9 mouse cellular contexts compared by ENCODE assay signal in the genomic region with DNA sequence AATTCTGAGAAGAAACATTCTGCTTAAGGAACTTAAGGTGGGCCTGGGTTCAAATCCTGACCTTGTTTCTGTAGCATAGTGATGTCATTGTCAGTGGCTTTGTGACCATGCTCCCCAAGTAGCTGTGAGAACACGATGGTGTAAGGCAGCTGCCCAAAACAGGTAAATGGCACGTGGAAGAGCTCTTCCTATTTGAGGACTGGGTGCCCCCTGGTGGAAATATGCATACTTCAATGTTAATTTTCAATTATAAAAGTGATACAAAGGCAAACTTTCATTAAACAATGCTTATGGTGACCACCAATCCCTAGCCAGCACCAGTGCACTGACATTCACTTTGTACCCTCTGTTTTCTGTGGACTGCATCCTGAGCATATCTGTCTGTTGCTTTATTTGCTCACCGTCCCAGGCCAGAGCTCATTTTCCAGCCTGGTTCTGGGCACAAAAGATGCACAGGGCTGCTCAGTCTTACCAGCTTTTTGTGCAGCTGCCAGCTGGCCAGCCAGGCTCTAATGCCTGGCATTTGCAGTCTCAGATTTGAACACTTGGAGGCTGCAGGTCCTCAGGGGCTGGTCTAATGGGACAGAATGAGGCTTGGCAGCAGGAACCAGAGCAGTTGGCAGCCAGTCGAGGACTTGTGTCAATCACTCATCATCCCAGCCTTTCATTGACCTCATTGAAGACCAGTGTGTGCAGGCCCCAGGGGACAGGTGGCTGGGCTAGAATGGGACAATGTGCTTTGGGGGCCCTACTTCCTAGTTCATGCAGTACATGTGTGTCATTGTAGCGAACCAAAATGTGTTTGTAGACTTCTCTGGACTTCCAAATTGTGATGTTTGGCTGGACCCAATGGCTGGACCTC. TPM values are rescaled to one million over a fixed set of nuclear protein-coding genes. Genes with fewer than 3 reads are reported as not detected.
DNase-seq lines count a peak whose midpoint lies in the region; ATAC-seq and TF ChIP-seq lines count a peak whose summit lies in the region.
"Had no signal": no experiment of that assay in that cellular context is flagged by ENCODE, and none has a peak within 500 bp of the region (broad histone marks: within the 10 kb centered on the region; RNA-seq: fewer than 3 reads in every experiment).

No protein-coding gene starts in this region.

- peak; percentile 43 for TF ChIP-seq CTCF in kidney, adult 2 months (conservative IDR thresholded peaks at IDR 0.05; ENCODE audit: insufficient read depth, insufficient read length, low read depth, low read length)
- peak; percentile 33 to 58; a peak in 3 of 4 replicates for TF ChIP-seq CTCF in CH12.LX (conservative IDR thresholded peaks at IDR 0.05 in 1 of 2, IDR thresholded peaks at IDR 0.05 in 1 of 2; ENCODE audit: low read depth in 2 of 2, low read length in 2 of 2)
- TF ChIP-seq CTCF in midbrain, postnatal 0 days (IDR thresholded peaks at IDR 0.05) = peak; percentile 70

- peak; percentile 49 for TF ChIP-seq RAD21 in CH12.LX (IDR thresholded peaks at IDR 0.05; ENCODE audit: low read depth, low read length)

- TF ChIP-seq EP300 in CH12.LX (IDR thresholded peaks at IDR 0.05; ENCODE audit: low read length) = no peak

- ATAC-seq in common myeloid progenitor, adult 5-6 weeks (replicated peaks; ENCODE audit: low read depth, poor library complexity, severe bottlenecking) = peak; percentile 66
- ATAC-seq in midbrain, postnatal 0 days (ENCODE audit: low FRiP score) = peak; percentile 25; the same call in 1 of the 2 replicates

- H3K4me1 ChIP-seq in kidney, adult 2 months (ENCODE audit: control insufficient read depth, insufficient read depth, low read length) = no peaks in the 10 kb centered on the region
- H3K4me1 ChIP-seq in CH12.LX (ENCODE audit: control insufficient read depth in 1 of 2, insufficient read depth in 2 of 2) = no peaks in the 10 kb centered on the region
- H3K4me1 ChIP-seq in midbrain, postnatal 0 days (ENCODE audit: insufficient read depth, low read length) = no peaks in the 10 kb centered on the region
- H3K4me1 ChIP-seq: neural tube, embryonic 12.5 days had no signal

- H3K27me3 ChIP-seq in kidney, adult 2 months (replicated peaks; ENCODE audit: control insufficient read depth, insufficient read depth, low read length) = no peaks in the 10 kb centered on the region
- peaks cover 28% of the 10 kb centered on the region for H3K27me3 ChIP-seq in CH12.LX (replicated peaks)
- peaks cover 8% of the 10 kb centered on the region for H3K27me3 ChIP-seq in midbrain, postnatal 0 days (ENCODE audit: insufficient read depth, low read length)

- H3K4me3 ChIP-seq in kidney, adult 2 months (ENCODE audit: insufficient read depth, low read depth, low read length) = no peak overlapping the region
- H3K4me3 ChIP-seq in CH12.LX (replicated peaks in 1 of 3; ENCODE audit: low read depth in 2 of 3, low read length in 2 of 3, poor library complexity in 1 of 3) = no peak overlapping the region
- H3K4me3 ChIP-seq in midbrain, postnatal 0 days (ENCODE audit: low read depth, low read length) = no peak overlapping the region
- H3K4me3 ChIP-seq: neural tube, embryonic 12.5 days had no signal

- WGBS in kidney, adult 2 months = 49% methylated on average over 5 of the region's 5 CpGs
- 45% methylated on average over 5 of the region's 5 CpGs for WGBS in midbrain, postnatal 0 days

- H3K9me3 ChIP-seq in CH12.LX (replicated peaks; ENCODE audit: low read length) = no peaks in the 10 kb centered on the region
- H3K9me3 ChIP-seq in midbrain, postnatal 0 days (ENCODE audit: low read length) = no peaks in the 10 kb centered on the region
- H3K9me3 ChIP-seq: neural tube, embryonic 12.5 days had no signal

- no peak overlapping the region for H3K4me2 ChIP-seq in CH12.LX (ENCODE audit: insufficient read depth, low read depth, poor library complexity, severe bottlenecking)
- no peak overlapping the region for H3K4me2 ChIP-seq in midbrain, postnatal 0 days (ENCODE audit: low read depth, low read length, poor library complexity, severe bottlenecking)
- H3K4me2 ChIP-seq: neural tube, embryonic 12.5 days had no signal

- intact Hi-C loops in left cerebral cortex, postnatal 10 days (cut with DNase I) = loop anchor here (2.0 kb wide), 2 partner anchors 87 to 147 kb away; no protein-coding TSS in a partner anchor

- peak; percentile 46 for DNase-seq in kidney, adult 2 months
- no peak for DNase-seq in kidney, adult 11 months
- DNase-seq in 3T3-L1 (ENCODE audit: low read depth, low spot score) (peak; percentile 50), CH12.LX (ENCODE audit: extremely low read depth) (peak; percentile 37)
- DNase-seq in midbrain, postnatal 0 days (ENCODE audit: low spot score) = peak; percentile 78
- DNase-seq in frontal cortex, postnatal 25 days (ENCODE audit: low spot score in 2 of 2) = no peak
- no peak for DNase-seq in left cerebral cortex, postnatal 10 days (ENCODE audit: extremely low spot score in 1 of 2, low spot score in 2 of 2)

- H3K9ac ChIP-seq in CH12.LX (ENCODE audit: insufficient read depth, low read depth) = no peak overlapping the region
- no peak overlapping the region for H3K9ac ChIP-seq in midbrain, postnatal 0 days (replicated peaks; ENCODE audit: low read length, poor library complexity, severe bottlenecking)
- H3K9ac ChIP-seq: neural tube, embryonic 12.5 days had no signal

- dilution Hi-C loops in CH12.LX (cut with MboI; ENCODE audit: extremely low pct_ligation_motif_present, extremely low pct_unique_long_range_greater_than_20kb, low sequenced_read_pairs) = no loop called here

- H3K79me2 ChIP-seq in CH12.LX (replicated peaks; ENCODE audit: control insufficient read depth, extremely low read depth, insufficient read depth, poor library complexity, severe bottlenecking) = no peaks in the 10 kb centered on the region

- no peak for TF ChIP-seq POLR2A in kidney, adult 2 months (IDR thresholded peaks at IDR 0.05; ENCODE audit: low read depth, low read length)
- TF ChIP-seq POLR2A in CH12.LX (IDR thresholded peaks at IDR 0.05; ENCODE audit: low read depth, low read length) = no peak

- no peaks in the 10 kb centered on the region for H3K36me3 ChIP-seq in kidney, adult 2 months (ENCODE audit: control insufficient read depth, insufficient read depth, low read length)
- no peaks in the 10 kb centered on the region for H3K36me3 ChIP-seq in CH12.LX (replicated peaks in 1 of 2; ENCODE audit: control insufficient read depth in 1 of 2, insufficient read depth in 1 of 2, low read length in 1 of 2)
- no peaks in the 10 kb centered on the region for H3K36me3 ChIP-seq in midbrain, postnatal 0 days (ENCODE audit: insufficient read depth, low read length)
- H3K36me3 ChIP-seq: neural tube, embryonic 12.5 days had no signal

- no peak overlapping the region for H3K27ac ChIP-seq in kidney, adult 2 months (ENCODE audit: insufficient read depth, low read depth, low read length)
- H3K27ac ChIP-seq in CH12.LX (ENCODE audit: insufficient read depth, low read depth) = no peak overlapping the region
- H3K27ac ChIP-seq in midbrain, postnatal 0 days (ENCODE audit: low read depth, low read length) = no peak overlapping the region
- H3K27ac ChIP-seq: neural tube, embryonic 12.5 days had no signal

- in situ Hi-C loops in CH12.LX (cut with MboI; ENCODE audit: low pct_ligation_motif_present, low pct_unique_long_range_greater_than_20kb, low sequenced_read_pairs) = no loop called here

TF ChIP-seq in CH12.LX, 34 proteins besides CTCF, POLR2A, EP300 and RAD21:
- no peak for TF ChIP-seq UBTF (IDR thresholded peaks at IDR 0.05; ENCODE audit: low read depth, low read length)
- TF ChIP-seq CHD1 (IDR thresholded peaks at IDR 0.05; ENCODE audit: low read depth, low read length) = no peak
- TF ChIP-seq BHLHE40 (IDR thresholded peaks at IDR 0.05; ENCODE audit: low read depth, low read length) = peak; percentile 76
- no peak for TF ChIP-seq ZKSCAN1 (IDR thresholded peaks at IDR 0.05; ENCODE audit: borderline replicate concordance, low read depth, low read length)
- TF ChIP-seq CHD2 (IDR thresholded peaks at IDR 0.05; ENCODE audit: low read length) = no peak
- peak; percentile 90 for TF ChIP-seq MYC (IDR thresholded peaks at IDR 0.05; ENCODE audit: low read depth, low read length)
- TF ChIP-seq NRF1 (IDR thresholded peaks at IDR 0.05; ENCODE audit: low read depth, low read length) = no peak
- no peak for TF ChIP-seq TBP (conservative IDR thresholded peaks at IDR 0.05; ENCODE audit: low read depth, low read length)
- no peak for TF ChIP-seq JUND (conservative IDR thresholded peaks at IDR 0.05; ENCODE audit: low read depth, low read length)
- no peak for TF ChIP-seq PAX5 (IDR thresholded peaks at IDR 0.05; ENCODE audit: low read length)
- TF ChIP-seq ETS1 (conservative IDR thresholded peaks at IDR 0.05; ENCODE audit: low read depth, low read length) = no peak
- TF ChIP-seq SMC3 (IDR thresholded peaks at IDR 0.05; ENCODE audit: low read depth, low read length) = peak; percentile 53
- peak; percentile 88 for TF ChIP-seq MAX (IDR thresholded peaks at IDR 0.05; ENCODE audit: low read length)
- TF ChIP-seq JUN (IDR thresholded peaks at IDR 0.05; ENCODE audit: insufficient read depth, low read depth, low read length) = no peak
- no peak for TF ChIP-seq SIN3A (IDR thresholded peaks at IDR 0.05; ENCODE audit: low read length)
- TF ChIP-seq TCF12 (IDR thresholded peaks at IDR 0.05; ENCODE audit: low read depth, low read length) = no peak
- TF ChIP-seq MEF2A (IDR thresholded peaks at IDR 0.05; ENCODE audit: borderline replicate concordance, low read depth, low read length) = no peak
- no peak for TF ChIP-seq MXI1 (IDR thresholded peaks at IDR 0.05; ENCODE audit: low read depth, low read length)
- no peak for TF ChIP-seq ZC3H11A (IDR thresholded peaks at IDR 0.05; ENCODE audit: low read depth, low read length)
- TF ChIP-seq POLR2AphosphoS2 (IDR thresholded peaks at IDR 0.05; ENCODE audit: low read depth, low read length) = no peak
- no peak for TF ChIP-seq ELF1 (IDR thresholded peaks at IDR 0.05; ENCODE audit: low read depth, low read length)
TF ChIP-seq in CH12.LX: peak in this region for 4.

RNA-seq across cellular contexts. Expression of gene Rasd2, which starts 6.4 kb away (rescaled TPM):
- 3.7 and 4.0 TPM in 2 replicates for polyA plus RNA-seq in kidney, adult 2 months (2012; rRNA removed)
- total RNA-seq in CH12.LX (2012; rRNA removed) = not detected in 2 replicates
- not detected in 2 replicates for total RNA-seq in CH12.LX (2014; rRNA removed)
- polyA plus RNA-seq in CH12.LX (2012; ENCODE audit: insufficient read length, low read depth) = not detected in 2 replicates
- total RNA-seq in common myeloid progenitor, adult 5-6 weeks (2017) = not detected in 2 replicates
- total RNA-seq in midbrain, postnatal 0 days (2014; rRNA removed) = 10.1 and 14.4 TPM in 2 replicates
- 4.5 and 5.5 TPM in 2 replicates for polyA plus RNA-seq in midbrain, postnatal 0 days (2015; fragmentation: Nextera tagmentation; extraction: Ambion mirVana)
- total RNA-seq in left cerebral cortex, postnatal 10 days (2021) = 10 to 100 TPM; 33.5 to 46.8 TPM

Comparison
In these comparisons a context has a peak if more than half of its experiments do, and no peak if none do; other contexts are left out.
1. DNase-seq: peak in kidney, adult 2 months (single experiment), 3T3-L1 (single experiment), CH12.LX (single experiment) and midbrain, postnatal 0 days (single experiment); none in kidney, adult 11 months (single experiment), frontal cortex, postnatal 25 days (0 of 2) and left cerebral cortex, postnatal 10 days (0 of 2).
2. RNA of gene Rasd2, which starts 6.4 kb away (total RNA-seq): 33.5 to 46.8 TPM in left cerebral cortex, postnatal 10 days and 10.1 to 14.4 TPM in midbrain, postnatal 0 days; not detected in CH12.LX and not detected in common myeloid progenitor, adult 5-6 weeks; every median in the first group is over 10 times any median in the second.
3. Peak in every context shown above with its lines, with median percentiles within 50 percentile points of each other: CTCF ChIP-seq.